Mouse (Mus musculus): ENCODE results near the gene Cd9. TPM values are rescaled to one million over a fixed set of nuclear protein-coding genes. Genes with fewer than 3 reads are reported as not detected.
A peak's percentile ranks its signal among the peaks of the same experiment; 100 is the strongest.
"Not testable (repeated sequence)": the region's sequence is repeated elsewhere in the genome, so short reads cannot be mapped to it uniquely, and the experiment has no call there.

Gene Cd9
- polyA plus RNA-seq, 1 experiment from 2014 or later, result 73.6 TPM

GRCm38 (mm10) chr6:125498062-125498461, 3.5 kb upstream of the Cd9 start:
- Histone ChIP-seq H3K27me3 (replicated peaks) (peaks cover 15% of the 10 kb centered on the region), H3K4me2 (no peak overlapping the region), H3K27ac (ENCODE audit: poor library complexity, severe bottlenecking) (no peak overlapping the region), H3K9ac (no peak overlapping the region), H3K4me1 (replicated peaks) (peaks cover 12% of the 10 kb centered on the region), H3K36me3 (no peaks in the 10 kb centered on the region), H3K9me3 (replicated peaks) (no peaks in the 10 kb centered on the region), H3K4me3 (no peak overlapping the region)
- peak; percentile 47; the same call in 1 of the 2 replicates for ATAC-seq (ENCODE audit: insufficient number of reproducible peaks, low FRiP score)
- WGBS, result 23% methylated on average over 5 of the region's 5 CpGs

- H3K9me3 ChIP-seq (replicated peaks), result no peaks in the 10 kb centered on the region
- WGBS, result 83% methylated on average over 12 of the region's 12 CpGs
- peaks cover 26% of the 10 kb centered on the region for H3K27me3 ChIP-seq (replicated peaks)
- H3K27ac ChIP-seq (ENCODE audit: poor library complexity, severe bottlenecking), result no peak overlapping the region
- no peak overlapping the region for H3K4me2 ChIP-seq
- H3K4me1 ChIP-seq (replicated peaks), result peaks cover 28% of the 10 kb centered on the region
- H3K36me3 ChIP-seq, result no peaks in the 10 kb centered on the region
- no peak for ATAC-seq (ENCODE audit: insufficient number of reproducible peaks, low FRiP score)
- H3K4me3 ChIP-seq, result no peak overlapping the region
- H3K9ac ChIP-seq, result no peak overlapping the region
Measured at GRCm38 (mm10) chr6:125496417-125496816, 1.8 kb upstream of the Cd9 start.

GRCm38 (mm10) chr6:125495361-125495760, 770 bp upstream of the Cd9 start:
- H3K27me3 ChIP-seq (replicated peaks), result peaks cover 27% of the 10 kb centered on the region
- WGBS, result 66% methylated on average over 9 of the region's 9 CpGs
- H3K4me3 ChIP-seq, result no peak overlapping the region
- no peak overlapping the region for H3K9ac ChIP-seq
- no peaks in the 10 kb centered on the region for H3K36me3 ChIP-seq
- ATAC-seq (ENCODE audit: insufficient number of reproducible peaks, low FRiP score), result no peak
- peaks cover 31% of the 10 kb centered on the region for H3K4me1 ChIP-seq (replicated peaks)
- no peak overlapping the region for H3K27ac ChIP-seq (ENCODE audit: poor library complexity, severe bottlenecking)
- peak overlapping the region; percentile 84; the same call in 1 of the 2 replicates for H3K4me2 ChIP-seq
- no peaks in the 10 kb centered on the region for H3K9me3 ChIP-seq (replicated peaks)

DNA sequence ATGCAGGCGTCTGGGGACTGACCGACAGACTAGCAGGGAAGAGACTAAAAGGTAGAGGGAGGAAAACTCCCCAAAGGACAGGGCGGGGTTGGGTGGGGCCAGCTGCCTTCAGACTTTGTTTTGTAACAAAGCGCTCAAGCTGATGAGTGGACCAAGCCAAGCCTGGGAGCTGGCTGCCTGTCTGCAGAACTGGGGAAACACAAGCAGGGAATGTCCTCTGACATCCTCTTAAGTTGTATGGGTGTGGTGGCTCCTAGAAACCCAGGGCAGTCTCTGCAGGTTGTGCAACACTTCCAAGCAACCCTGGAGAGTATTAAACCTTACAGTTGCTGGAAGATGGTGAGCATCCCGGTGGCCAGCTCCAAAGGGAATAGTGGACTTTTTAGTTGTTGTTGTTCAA, 1.4 kb downstream of the Cd9 start:
- Histone ChIP-seq H3K27me3 (replicated peaks) (peaks cover 27% of the 10 kb centered on the region), H3K4me1 (replicated peaks) (peaks cover 43% of the 10 kb centered on the region), H3K27ac (ENCODE audit: poor library complexity, severe bottlenecking) (no peak overlapping the region), H3K4me2 (peak overlapping the region; percentile 84), H3K36me3 (no peaks in the 10 kb centered on the region), H3K9ac (peak overlapping the region; percentile 80; the same call in 1 of the 2 replicates), H3K4me3 (peak overlapping the region; percentile 62), H3K9me3 (replicated peaks) (no peaks in the 10 kb centered on the region)
- no peak for ATAC-seq (ENCODE audit: insufficient number of reproducible peaks, low FRiP score)
- WGBS, result 52% methylated on average over 5 of the region's 5 CpGs

- H3K4me3 ChIP-seq, result peak overlapping the region; percentile 15; the same call in 1 of the 2 replicates
- WGBS, result 73% methylated on average over 6 of the region's 6 CpGs
- no peak overlapping the region for H3K27ac ChIP-seq (ENCODE audit: poor library complexity, severe bottlenecking)
- H3K9me3 ChIP-seq (replicated peaks), result no peaks in the 10 kb centered on the region
- H3K9ac ChIP-seq, result no peak overlapping the region
- peaks cover 43% of the 10 kb centered on the region for H3K4me1 ChIP-seq (replicated peaks)
- ATAC-seq (ENCODE audit: insufficient number of reproducible peaks, low FRiP score), result no peak
- no peaks in the 10 kb centered on the region for H3K36me3 ChIP-seq
- H3K27me3 ChIP-seq (replicated peaks), result peaks cover 27% of the 10 kb centered on the region
- H3K4me2 ChIP-seq, result peak overlapping the region; percentile 84
Measured at GRCm38 (mm10) chr6:125492664-125493063, 1.9 kb downstream of the Cd9 start.

GRCm38 (mm10) chr6:125492033-125492432, 2.6 kb downstream of the Cd9 start:
- 51% methylated on average over 9 of the region's 9 CpGs for WGBS
- Histone ChIP-seq H3K4me3 (no peak overlapping the region), H3K9ac (no peak overlapping the region), H3K27ac (ENCODE audit: poor library complexity, severe bottlenecking) (no peak overlapping the region), H3K36me3 (no peaks in the 10 kb centered on the region), H3K4me2 (peak overlapping the region; percentile 84; the same call in 1 of the 2 replicates), H3K4me1 (replicated peaks) (peaks cover 47% of the 10 kb centered on the region), H3K27me3 (replicated peaks) (peaks cover 27% of the 10 kb centered on the region), H3K9me3 (replicated peaks) (no peaks in the 10 kb centered on the region)
- no peak for ATAC-seq (ENCODE audit: insufficient number of reproducible peaks, low FRiP score)

- 81% methylated on average over 10 of the region's 10 CpGs for WGBS
- peak overlapping the region; percentile 84; the same call in 1 of the 2 replicates for H3K4me2 ChIP-seq
- ATAC-seq (ENCODE audit: insufficient number of reproducible peaks, low FRiP score), result no peak
- H3K9me3 ChIP-seq (replicated peaks), result no peaks in the 10 kb centered on the region
- peaks cover 23% of the 10 kb centered on the region for H3K27me3 ChIP-seq (replicated peaks)
- H3K36me3 ChIP-seq, result no peaks in the 10 kb centered on the region
- no peak overlapping the region for H3K9ac ChIP-seq
- H3K4me1 ChIP-seq (replicated peaks), result peaks cover 54% of the 10 kb centered on the region
- H3K4me3 ChIP-seq, result no peak overlapping the region
- no peak overlapping the region for H3K27ac ChIP-seq (ENCODE audit: poor library complexity, severe bottlenecking)
Measured at GRCm38 (mm10) chr6:125491393-125491792, 3.2 kb downstream of the Cd9 start.

DNA sequence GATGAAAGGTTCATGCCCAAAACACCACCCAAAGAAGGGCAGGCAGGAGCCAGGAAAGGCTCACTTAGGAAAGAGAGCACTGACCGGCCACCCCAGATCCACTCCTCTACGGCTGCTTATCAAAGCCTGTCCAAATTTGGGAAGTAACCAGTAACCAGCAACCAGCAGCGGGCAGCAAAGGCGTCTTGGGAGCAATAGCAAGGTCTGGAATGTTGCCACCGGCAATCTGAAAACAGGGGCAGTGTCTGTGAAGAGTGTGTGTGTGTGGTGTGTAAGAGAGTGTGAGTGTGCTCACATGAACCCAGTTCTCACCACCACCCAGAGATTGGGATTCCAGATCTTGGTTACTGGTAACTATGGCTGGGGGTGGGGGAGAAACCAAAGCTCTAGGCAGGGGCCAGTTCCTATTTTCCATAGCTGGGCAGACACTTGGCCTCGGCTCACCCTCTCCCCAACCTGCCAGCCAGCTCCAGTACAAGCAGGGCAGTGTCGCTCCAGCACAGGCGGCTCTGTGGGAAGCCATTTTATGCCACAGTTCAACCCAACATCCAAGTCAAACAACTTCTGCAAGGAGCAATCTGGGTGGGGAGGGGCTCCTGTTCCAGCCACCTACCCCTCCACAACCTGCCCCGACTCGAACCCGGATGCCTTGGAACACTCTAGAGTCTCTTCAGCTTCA, 4.6 kb downstream of the Cd9 start:
- no peak overlapping the region for H3K27ac ChIP-seq (ENCODE audit: poor library complexity, severe bottlenecking)
- WGBS, result 55% methylated on average over 11 of the region's 11 CpGs

GRCm38 (mm10) chr6:125485589-125485988, 9.0 kb downstream of the Cd9 start:
- no peaks in the 10 kb centered on the region for H3K36me3 ChIP-seq
- ATAC-seq (ENCODE audit: insufficient number of reproducible peaks, low FRiP score), result 0 out of 2 replicates have a peak, but pooled peaks have one; percentile 13
- no peaks in the 10 kb centered on the region for H3K9me3 ChIP-seq (replicated peaks)
- no peak overlapping the region for H3K9ac ChIP-seq
- H3K27ac ChIP-seq (ENCODE audit: poor library complexity, severe bottlenecking), result peak overlapping the region; percentile 46
- peaks cover 12% of the 10 kb centered on the region; the same call in 1 of the 2 replicates for H3K27me3 ChIP-seq (replicated peaks)
- peak overlapping the region; percentile 9; the same call in 1 of the 2 replicates for H3K4me2 ChIP-seq
- WGBS, result 11% methylated on average over 4 of the region's 4 CpGs
- no peak overlapping the region for H3K4me3 ChIP-seq
- H3K4me1 ChIP-seq (replicated peaks), result peaks cover 76% of the 10 kb centered on the region

More for the DNA sequence above, 4.6 kb downstream of the Cd9 start:
- no peak overlapping the region for H3K4me3 ChIP-seq
- H3K4me2 ChIP-seq, result 0 out of 2 replicates have a peak overlapping the region, but pooled peaks have one; percentile 5
- H3K27me3 ChIP-seq (replicated peaks), result peaks cover 19% of the 10 kb centered on the region
- H3K9ac ChIP-seq, result no peak overlapping the region
- H3K36me3 ChIP-seq, result no peaks in the 10 kb centered on the region
- peaks cover 64% of the 10 kb centered on the region for H3K4me1 ChIP-seq (replicated peaks)
- ATAC-seq (ENCODE audit: insufficient number of reproducible peaks, low FRiP score), result no peak
- H3K9me3 ChIP-seq (replicated peaks), result no peaks in the 10 kb centered on the region

- no peak for ATAC-seq (ENCODE audit: insufficient number of reproducible peaks, low FRiP score)
- H3K9ac ChIP-seq, result no peak overlapping the region
- H3K4me3 ChIP-seq, result no peak overlapping the region
- peaks cover 76% of the 10 kb centered on the region for H3K4me1 ChIP-seq (replicated peaks)
- no peak overlapping the region for H3K4me2 ChIP-seq
- WGBS, result 77% methylated on average over 2 of the region's 2 CpGs
- no peaks in the 10 kb centered on the region for H3K9me3 ChIP-seq (replicated peaks)
- H3K27ac ChIP-seq (ENCODE audit: poor library complexity, severe bottlenecking), result no peak overlapping the region
- H3K27me3 ChIP-seq (replicated peaks), result peaks cover 12% of the 10 kb centered on the region
- no peaks in the 10 kb centered on the region for H3K36me3 ChIP-seq
Measured at GRCm38 (mm10) chr6:125484721-125485120, 9.9 kb downstream of the Cd9 start.

GRCm38 (mm10) chr6:125484313-125484660, 10.3 kb downstream of the Cd9 start:
- Histone ChIP-seq H3K4me1 (replicated peaks) (peaks cover 72% of the 10 kb centered on the region), H3K27me3 (replicated peaks) (peaks cover 12% of the 10 kb centered on the region), H3K27ac (ENCODE audit: poor library complexity, severe bottlenecking) (peak overlapping the region; percentile 46; the same call in 1 of the 2 replicates)
- not testable (repeated sequence) for H3K9me3 ChIP-seq (replicated peaks); H3K36me3 ChIP-seq; ATAC-seq (ENCODE audit: insufficient number of reproducible peaks, low FRiP score); H3K9ac ChIP-seq; H3K4me2 ChIP-seq; H3K4me3 ChIP-seq
- WGBS, result 91% methylated on average over 10 of the region's 10 CpGs
